Mouse (Mus musculus) forebrain, embryonic 15.5 days (tissue): ENCODE data around the gene Epha5. TPM values are rescaled to one million over a fixed set of nuclear protein-coding genes. Genes with fewer than 3 reads are reported as not detected.

Experiments used
- ATAC-seq: fragments of 200-750 bp; cut with Nextera tagmentation; replicated peaks from 2 replicates; pipeline ENCODE4 v1.8.0; 2017; ENCODE audit warnings: mild to moderate bottlenecking, moderate TSS enrichment, moderate library complexity
- H3K27ac ChIP-seq: fragments of 300-500 bp; sonication (generic); replicated peaks from 2 replicates; pipeline ENCODE4 v1.5.1; 2015; ENCODE audit warnings: mild to moderate bottlenecking, inconsistent platforms
- H3K27me3 ChIP-seq: fragments of 300-500 bp; sonication (generic); 2 replicates; pipeline ENCODE4 v1.6.1; 2015; ENCODE audit warnings: inconsistent platforms
- H3K36me3 ChIP-seq: fragments of 300-500 bp; sonication (generic); 2 replicates; pipeline ENCODE4 v1.6.1; 2015; ENCODE audit warnings: mild to moderate bottlenecking, inconsistent platforms
- H3K4me1 ChIP-seq: fragments of 300-500 bp; sonication (generic); 2 replicates; pipeline ENCODE4 v1.6.1; 2015; ENCODE audit warnings: inconsistent platforms
- H3K4me2 ChIP-seq: fragments of 300-500 bp; sonication (generic); replicated peaks from 2 replicates; pipeline ENCODE4 v1.6.1; 2015; ENCODE audit warnings: mild to moderate bottlenecking, inconsistent platforms
- H3K4me3 ChIP-seq: fragments of 300-500 bp; sonication (generic); 2 replicates; pipeline ENCODE4 v1.5.1; 2015; ENCODE audit warnings: mild to moderate bottlenecking, inconsistent platforms
- H3K9ac ChIP-seq: fragments of 300-500 bp; sonication (generic); replicated peaks from 2 replicates; pipeline ENCODE4 v1.6.1; 2015; ENCODE audit warnings: mild to moderate bottlenecking, inconsistent platforms
- H3K9me3 ChIP-seq: fragments of 300-500 bp; sonication (generic); 2 replicates; pipeline ENCODE4 v1.6.1; 2016; ENCODE audit warnings: inconsistent platforms
- WGBS: fragments of 180-500 bp; shearing (Covaris S2); methylation state at CpG from one replicate; pipeline ENCODE4 v1.1.7; 2015; ENCODE audit warnings: mixed read lengths; 5-methylcytosine and 5-hydroxymethylcytosine counted together
- polyA plus RNA-seq: library from polyadenylated mRNA; unstranded; fragments of >200 nt; fragmentation: Nextera tagmentation; extraction: Ambion mirVana; gene quantifications from 2 replicates; pipeline ENCODE4 v1.2.1, GENCODE M21; 2015

Gene Epha5
- 161 and 172 TPM in 2 replicates for polyA plus RNA-seq

GRCm38 (mm10) chr5:84417062-84417879, at the start of gene Epha5:
Gene Epha5 (minus strand): TSS chr5:84417382.
- WGBS = 1% methylated on average over 58 of the region's 67 CpGs
- Histone ChIP-seq H3K4me1 (peaks cover 21% of the 10 kb centered on the region), H3K27ac (peak within 1 kb of the TSS; percentile 99), H3K9me3 (no peaks in the 10 kb centered on the region), H3K36me3 (no peaks in the 10 kb centered on the region), H3K9ac (peak within 1 kb of the TSS; percentile 97), H3K4me2 (peak within 1 kb of the TSS; percentile 58), H3K4me3 (peak within 1 kb of the TSS; percentile 69), H3K27me3 (no peaks in the 10 kb centered on the region)
- ATAC-seq = peak; percentile 96

GRCm38 (mm10) chr5:84456216-84456615, 39.0 kb upstream of the Epha5 start:
- Histone ChIP-seq H3K36me3 (no peaks in the 10 kb centered on the region), H3K9ac (no peak overlapping the region), H3K4me2 (no peak overlapping the region), H3K27ac (no peak overlapping the region), H3K4me3 (no peak overlapping the region), H3K4me1 (0 out of 2 replicates have a peak, but pooled peaks cover 4% of the 10 kb centered on the region), H3K9me3 (no peaks in the 10 kb centered on the region), H3K27me3 (no peaks in the 10 kb centered on the region)
- no peak for ATAC-seq
- WGBS = 50% methylated on average over 3 of the region's 3 CpGs

GRCm38 (mm10) chr5:84454641-84455040, 37.5 kb upstream of the Epha5 start:
- H3K4me2 ChIP-seq = no peak overlapping the region
- H3K9ac ChIP-seq = no peak overlapping the region
- 0 out of 2 replicates have a peak, but pooled peaks cover 4% of the 10 kb centered on the region for H3K4me1 ChIP-seq
- no peaks in the 10 kb centered on the region for H3K9me3 ChIP-seq
- no peaks in the 10 kb centered on the region for H3K27me3 ChIP-seq
- H3K27ac ChIP-seq = no peak overlapping the region
- ATAC-seq = peak; percentile 66; the same call in 1 of the 2 replicates
- WGBS = 45% methylated on average over 4 of the region's 4 CpGs
- H3K4me3 ChIP-seq = no peak overlapping the region
- no peaks in the 10 kb centered on the region for H3K36me3 ChIP-seq

GRCm38 (mm10) chr5:84453839-84454238, 36.7 kb upstream of the Epha5 start:
- Histone ChIP-seq H3K36me3 (no peaks in the 10 kb centered on the region), H3K27ac (no peak overlapping the region), H3K4me3 (no peak overlapping the region), H3K9ac (no peak overlapping the region), H3K9me3 (no peaks in the 10 kb centered on the region), H3K4me2 (no peak overlapping the region), H3K27me3 (no peaks in the 10 kb centered on the region), H3K4me1 (0 out of 2 replicates have a peak, but pooled peaks cover 4% of the 10 kb centered on the region)
- 42% methylated on average over 2 of the region's 2 CpGs for WGBS
- no peak for ATAC-seq

- no peak overlapping the region for H3K9ac ChIP-seq
- H3K27ac ChIP-seq = no peak overlapping the region
- WGBS = 62% methylated on average over 2 of the region's 2 CpGs
- ATAC-seq = peak; percentile 13; the same call in 1 of the 2 replicates
- no peaks in the 10 kb centered on the region for H3K9me3 ChIP-seq
- no peak overlapping the region for H3K4me2 ChIP-seq
- H3K4me3 ChIP-seq = no peak overlapping the region
- no peaks in the 10 kb centered on the region for H3K27me3 ChIP-seq
- H3K4me1 ChIP-seq = no peaks in the 10 kb centered on the region
- no peaks in the 10 kb centered on the region for H3K36me3 ChIP-seq
These were observed 23.1 kb upstream of the Epha5 start for GRCm38 (mm10) chr5:84440232-84440631.

GRCm38 (mm10) chr5:84415961-84416821, 991 bp downstream of the Epha5 start:
- H3K4me2 ChIP-seq = peak overlapping the region; percentile 58
- peak overlapping the region; percentile 99 for H3K27ac ChIP-seq
- H3K4me1 ChIP-seq = peaks cover 21% of the 10 kb centered on the region
- H3K27me3 ChIP-seq = no peaks in the 10 kb centered on the region
- under 1% methylated on average over 45 of the region's 45 CpGs for WGBS
- peak overlapping the region; percentile 97 for H3K9ac ChIP-seq
- peak overlapping the region; percentile 69 for H3K4me3 ChIP-seq
- no peaks in the 10 kb centered on the region for H3K9me3 ChIP-seq
- no peaks in the 10 kb centered on the region for H3K36me3 ChIP-seq
- peak; percentile 9 for ATAC-seq

GRCm38 (mm10) chr5:84414931-84415431, 2.2 kb downstream of the Epha5 start:
- Histone ChIP-seq H3K9ac (peak overlapping the region; percentile 97), H3K4me1 (peaks cover 21% of the 10 kb centered on the region), H3K36me3 (no peaks in the 10 kb centered on the region), H3K27me3 (no peaks in the 10 kb centered on the region), H3K4me2 (peak overlapping the region; percentile 58), H3K4me3 (peak overlapping the region; percentile 69), H3K27ac (peak overlapping the region; percentile 99), H3K9me3 (no peaks in the 10 kb centered on the region)
- whole genome bisulfite sequencing = 2% methylated on average over 8 of the region's 8 CpGs
- peak; percentile 45 for ATAC-seq

GRCm38 (mm10) chr5:84413026-84413425, 4.2 kb downstream of the Epha5 start:
- Histone ChIP-seq H3K9ac (no peak overlapping the region), H3K9me3 (no peaks in the 10 kb centered on the region)

GRCm38 (mm10) chr5:84408370-84408769, 8.8 kb downstream of the Epha5 start:
- ATAC-seq = no peak
- H3K9ac ChIP-seq = no peak overlapping the region
- 51% methylated on average over 2 of the region's 2 CpGs for whole genome bisulfite sequencing

More at GRCm38 (mm10) chr5:84413026-84413425, 4.2 kb downstream of the Epha5 start:
- no peak for ATAC-seq
- Histone ChIP-seq H3K4me1 (peaks cover 31% of the 10 kb centered on the region), H3K27ac (no peak overlapping the region), H3K36me3 (no peaks in the 10 kb centered on the region), H3K27me3 (no peaks in the 10 kb centered on the region), H3K4me2 (peak overlapping the region; percentile 47), H3K4me3 (peak overlapping the region; percentile 28)
- WGBS = 2% methylated on average over 1 of the region's 1 CpGs

GRCm38 (mm10) chr5:84397085-84397484, 20.1 kb downstream of the Epha5 start:
- Histone ChIP-seq H3K4me1 (no peaks in the 10 kb centered on the region), H3K36me3 (no peaks in the 10 kb centered on the region), H3K27me3 (no peaks in the 10 kb centered on the region), H3K9me3 (no peaks in the 10 kb centered on the region), H3K9ac (no peak overlapping the region), H3K4me2 (no peak overlapping the region), H3K27ac (no peak overlapping the region), H3K4me3 (no peak overlapping the region)
- ATAC-seq = peak; percentile 58; the same call in 1 of the 2 replicates
- WGBS = 48% methylated on average over 1 of the region's 1 CpGs

More at GRCm38 (mm10) chr5:84408370-84408769, 8.8 kb downstream of the Epha5 start:
- Histone ChIP-seq H3K4me2 (no peak overlapping the region), H3K36me3 (no peaks in the 10 kb centered on the region), H3K9me3 (no peaks in the 10 kb centered on the region), H3K4me3 (no peak overlapping the region), H3K27ac (no peak overlapping the region), H3K4me1 (peaks cover 31% of the 10 kb centered on the region), H3K27me3 (no peaks in the 10 kb centered on the region)

GRCm38 (mm10) chr5:84365334-84365733, 51.8 kb downstream of the Epha5 start:
- no peak for ATAC-seq
- H3K27ac ChIP-seq = peak overlapping the region; percentile 37

More at GRCm38 (mm10) chr5:84365334-84365733, 51.8 kb downstream of the Epha5 start:
- H3K27me3 ChIP-seq = no peaks in the 10 kb centered on the region
- H3K4me3 ChIP-seq = no peak overlapping the region
- H3K4me2 ChIP-seq = no peak overlapping the region
- peaks cover 14% of the 10 kb centered on the region for H3K4me1 ChIP-seq
- no peaks in the 10 kb centered on the region for H3K9me3 ChIP-seq
- no peak overlapping the region for H3K9ac ChIP-seq
- H3K36me3 ChIP-seq = no peaks in the 10 kb centered on the region
- 31% methylated on average over 5 of the region's 5 CpGs for WGBS
